Mouse (Mus musculus) kidney, embryonic 15.5 days (tissue): Measurements from ENCODE around the gene Chst8. TPM values are rescaled to one million over a fixed set of nuclear protein-coding genes. Genes with fewer than 3 reads are reported as not detected.
A peak's percentile ranks its signal among the peaks of the same experiment; 100 is the strongest.

Experiments
- ATAC-seq: fragments of 200-750 bp; cut with Nextera tagmentation; replicated peaks from 2 replicates; pipeline ENCODE4 v1.8.0; 2017; ENCODE audit warnings: moderate TSS enrichment; ENCODE audit not compliant: low FRiP score
- H3K27ac ChIP-seq: fragments of 300-500 bp; sonication (generic); 2 replicates; pipeline ENCODE4 v1.5.1; 2015; ENCODE audit warnings: mild to moderate bottlenecking, inconsistent platforms
- H3K27me3 ChIP-seq: fragments of 300-500 bp; sonication (generic); 2 replicates; pipeline ENCODE4 v1.6.1; 2015; ENCODE audit warnings: inconsistent platforms
- H3K36me3 ChIP-seq: fragments of 300-500 bp; sonication (generic); 2 replicates; pipeline ENCODE4 v1.6.1; 2015; ENCODE audit warnings: inconsistent platforms
- H3K4me1 ChIP-seq: fragments of 300-500 bp; sonication (generic); 2 replicates; pipeline ENCODE4 v1.6.1; 2015; ENCODE audit warnings: inconsistent platforms
- H3K4me2 ChIP-seq: fragments of 300-500 bp; sonication (generic); 2 replicates; pipeline ENCODE4 v1.6.1; 2015; ENCODE audit warnings: moderate library complexity, mild to moderate bottlenecking, inconsistent platforms
- H3K4me3 ChIP-seq: fragments of 300-500 bp; sonication (generic); replicated peaks from 2 replicates; pipeline ENCODE4 v1.5.1; 2015; ENCODE audit warnings: mild to moderate bottlenecking, inconsistent platforms
- H3K9ac ChIP-seq: fragments of 300-500 bp; sonication (generic); 2 replicates; pipeline ENCODE4 v1.6.1; 2015; ENCODE audit warnings: mild to moderate bottlenecking, inconsistent platforms
- H3K9me3 ChIP-seq: fragments of 300-500 bp; sonication (generic); replicated peaks from 2 replicates; pipeline ENCODE4 v1.6.1; 2016; ENCODE audit warnings: inconsistent platforms
- WGBS: fragments of 180-500 bp; shearing (Covaris S2); methylation state at CpG from one replicate; pipeline ENCODE4 v1.1.7; 2015; ENCODE audit warnings: mixed read lengths; 5-methylcytosine and 5-hydroxymethylcytosine counted together
- polyA plus RNA-seq: library from polyadenylated mRNA; unstranded; fragments of >200 nt; fragmentation: Nextera tagmentation; extraction: Ambion mirVana; gene quantifications from 2 replicates; pipeline ENCODE4 v1.2.1, GENCODE M21; 2015

Gene Chst8
- polyA plus RNA-seq, 1 experiment from 2014 or later, result 13.0 TPM

DNA sequence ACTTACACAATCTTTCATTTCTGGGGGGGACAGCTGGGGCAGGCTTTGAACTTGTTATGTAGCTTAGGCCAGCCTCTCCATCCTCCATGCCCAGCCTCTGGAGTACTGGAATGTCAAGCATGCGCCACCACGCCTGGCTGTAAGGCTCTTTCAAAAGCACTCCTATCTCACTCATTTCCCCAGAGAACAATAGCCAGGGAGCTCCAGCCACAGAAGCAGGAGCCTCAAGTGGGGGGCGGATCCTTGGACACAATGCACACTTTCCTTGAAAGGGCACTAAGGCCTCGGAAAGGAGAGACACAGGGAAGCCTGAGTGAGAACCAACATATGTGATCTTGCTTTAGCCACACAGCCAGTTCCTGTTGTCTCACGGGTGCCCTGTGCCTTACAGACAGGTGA is 90.9 kb downstream of the Chst8 start:
- no peaks in the 10 kb centered on the region for H3K36me3 ChIP-seq
- no peaks in the 10 kb centered on the region; the same call in 1 of the 2 replicates for H3K9me3 ChIP-seq
- no peak overlapping the region for H3K4me3 ChIP-seq
- peaks cover 5% of the 10 kb centered on the region; the same call in 1 of the 2 replicates for H3K27me3 ChIP-seq
- WGBS, result 12% methylated on average over 5 of the region's 5 CpGs
- H3K27ac ChIP-seq, result peak overlapping the region; percentile 19; the same call in 1 of the 2 replicates
- H3K4me1 ChIP-seq, result peaks cover 33% of the 10 kb centered on the region
- 0 out of 2 replicates have a peak, but pooled peaks have one; percentile 26 for ATAC-seq
- no peak overlapping the region for H3K4me2 ChIP-seq
- H3K9ac ChIP-seq, result no peak overlapping the region

DNA sequence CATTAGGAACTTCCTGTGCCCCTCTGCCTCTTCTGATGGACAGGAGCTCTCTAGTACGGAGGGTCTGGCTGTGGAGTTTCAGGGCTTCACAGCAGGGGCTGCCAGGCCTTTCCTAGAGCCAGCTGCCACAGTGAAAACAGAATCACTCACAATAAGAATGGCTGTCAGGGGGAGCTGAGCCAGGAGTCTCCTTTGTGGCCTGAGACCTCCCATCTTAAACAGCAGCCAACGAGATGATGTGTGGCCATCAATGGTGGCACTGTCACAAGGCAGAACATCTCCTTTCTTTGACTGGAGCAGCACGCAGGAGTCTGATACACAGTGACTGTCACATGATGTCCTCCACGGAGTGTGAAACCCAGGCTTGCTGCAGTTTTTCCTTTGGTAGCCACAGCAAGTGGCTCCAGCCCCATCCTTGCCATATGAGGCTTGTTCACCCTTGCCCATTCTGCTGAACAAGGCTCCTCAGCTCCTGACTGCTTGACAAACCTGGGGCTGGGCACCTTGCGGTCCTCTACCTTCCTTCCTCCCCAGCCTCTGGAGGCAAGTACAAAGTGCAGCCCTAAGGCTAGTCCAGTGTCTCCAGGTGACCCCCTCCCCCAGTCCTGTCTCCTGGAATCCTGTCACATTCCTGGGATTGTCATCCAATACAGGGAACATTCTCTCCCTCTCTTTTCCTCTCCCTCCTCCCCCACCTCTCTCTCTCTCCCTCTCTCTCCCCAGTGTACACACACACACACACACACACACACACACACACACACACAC is 91.4 kb downstream of the Chst8 start:
- H3K27me3 ChIP-seq, result peaks cover 6% of the 10 kb centered on the region; the same call in 1 of the 2 replicates
- H3K9me3 ChIP-seq, result no peaks in the 10 kb centered on the region
- peaks cover 34% of the 10 kb centered on the region for H3K4me1 ChIP-seq
- H3K27ac ChIP-seq, result peak overlapping the region; percentile 4; the same call in 1 of the 2 replicates
- no peaks in the 10 kb centered on the region for H3K36me3 ChIP-seq
- no peak overlapping the region for H3K4me2 ChIP-seq
- 64% methylated on average over 5 of the region's 5 CpGs for WGBS
- no peak for ATAC-seq
- H3K4me3 ChIP-seq, result no peak overlapping the region
- no peak overlapping the region for H3K9ac ChIP-seq

GRCm38 (mm10) chr7:34719599-34719998 is 92.9 kb downstream of the Chst8 start:
- Histone ChIP-seq H3K27me3 (peaks cover 6% of the 10 kb centered on the region; the same call in 1 of the 2 replicates), H3K4me2 (no peak overlapping the region), H3K4me3 (no peak overlapping the region), H3K9me3 (no peaks in the 10 kb centered on the region), H3K4me1 (peaks cover 47% of the 10 kb centered on the region), H3K36me3 (no peaks in the 10 kb centered on the region), H3K27ac (no peak overlapping the region), H3K9ac (no peak overlapping the region)
- WGBS, result 37% methylated on average over 5 of the region's 5 CpGs
- ATAC-seq, result no peak

GRCm38 (mm10) chr7:34718651-34719050 is 93.9 kb downstream of the Chst8 start:
- ATAC-seq, result no peak
- H3K27me3 ChIP-seq, result peaks cover 6% of the 10 kb centered on the region; the same call in 1 of the 2 replicates
- H3K9me3 ChIP-seq, result no peaks in the 10 kb centered on the region
- H3K4me3 ChIP-seq, result no peak overlapping the region
- H3K4me1 ChIP-seq, result peaks cover 49% of the 10 kb centered on the region
- H3K9ac ChIP-seq, result no peak overlapping the region
- WGBS, result 79% methylated on average over 9 of the region's 9 CpGs
- no peak overlapping the region for H3K27ac ChIP-seq
- H3K4me2 ChIP-seq, result no peak overlapping the region
- no peaks in the 10 kb centered on the region for H3K36me3 ChIP-seq

GRCm38 (mm10) chr7:34717161-34717810 is 95.2 kb downstream of the Chst8 start:
- no peak overlapping the region for H3K27ac ChIP-seq
- no peak overlapping the region for H3K4me3 ChIP-seq
- 0 out of 2 replicates have a peak overlapping the region, but pooled peaks have one; percentile 4 for H3K4me2 ChIP-seq
- peaks cover 6% of the 10 kb centered on the region; the same call in 1 of the 2 replicates for H3K27me3 ChIP-seq
- WGBS, result 14% methylated on average over 11 of the region's 11 CpGs
- H3K9me3 ChIP-seq, result no peaks in the 10 kb centered on the region
- no peaks in the 10 kb centered on the region for H3K36me3 ChIP-seq
- H3K9ac ChIP-seq, result no peak overlapping the region
- ATAC-seq, result no peak
- H3K4me1 ChIP-seq, result peaks cover 41% of the 10 kb centered on the region

- Histone ChIP-seq H3K9me3 (no peaks in the 10 kb centered on the region), H3K4me2 (no peak overlapping the region), H3K36me3 (no peaks in the 10 kb centered on the region), H3K9ac (no peak overlapping the region), H3K27ac (peak overlapping the region; percentile 81), H3K4me1 (peaks cover 26% of the 10 kb centered on the region), H3K4me3 (no peak overlapping the region), H3K27me3 (peaks cover 6% of the 10 kb centered on the region; the same call in 1 of the 2 replicates)
- ATAC-seq, result peak; percentile 82
- 39% methylated on average over 11 of the region's 11 CpGs for WGBS
Observed at GRCm38 (mm10) chr7:34714848-34715460, 97.6 kb downstream of the Chst8 start.

DNA sequence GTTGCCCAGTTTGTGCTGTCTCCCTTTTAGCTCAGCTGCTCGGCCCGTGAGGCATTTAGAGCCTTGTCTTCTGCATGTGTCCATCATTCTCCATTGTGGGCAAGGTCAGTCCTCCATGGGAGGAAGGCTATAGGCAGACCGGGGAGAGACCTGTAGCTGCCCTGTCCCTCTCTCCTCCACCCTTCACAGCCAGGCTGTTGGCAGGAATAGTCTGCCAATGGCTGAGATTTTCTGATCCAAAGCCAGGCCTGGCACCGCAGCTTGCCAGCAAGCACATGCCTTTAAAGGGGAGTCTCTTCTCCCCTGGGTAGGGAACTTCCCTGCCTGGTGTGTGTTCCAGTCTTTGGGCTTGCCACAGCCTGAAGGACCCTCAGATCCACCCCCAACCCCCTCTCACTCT is 103.4 kb downstream of the Chst8 start:
- Histone ChIP-seq H3K4me1 (peaks cover 13% of the 10 kb centered on the region), H3K9ac (no peak overlapping the region), H3K27ac (no peak overlapping the region), H3K9me3 (no peaks in the 10 kb centered on the region; the same call in 1 of the 2 replicates), H3K36me3 (no peaks in the 10 kb centered on the region), H3K4me2 (no peak overlapping the region), H3K4me3 (no peak overlapping the region), H3K27me3 (no peaks in the 10 kb centered on the region)
- no peak for ATAC-seq
- WGBS, result 87% methylated on average over 4 of the region's 4 CpGs

- no peak for ATAC-seq
- 26% methylated on average over 4 of the region's 4 CpGs for WGBS
- H3K4me3 ChIP-seq, result no peak overlapping the region
Observed at GRCm38 (mm10) chr7:34704401-34704800, 108.1 kb downstream of the Chst8 start.

GRCm38 (mm10) chr7:34703437-34703836 is 109.1 kb downstream of the Chst8 start:
- ATAC-seq, result no peak
- peaks cover 5% of the 10 kb centered on the region; the same call in 1 of the 2 replicates for H3K27me3 ChIP-seq
- WGBS, result 53% methylated on average over 4 of the region's 4 CpGs

More at GRCm38 (mm10) chr7:34704401-34704800, 108.1 kb downstream of the Chst8 start:
- peaks cover 5% of the 10 kb centered on the region; the same call in 1 of the 2 replicates for H3K27me3 ChIP-seq
- no peak overlapping the region for H3K4me2 ChIP-seq
- H3K27ac ChIP-seq, result no peak overlapping the region
- no peaks in the 10 kb centered on the region; the same call in 1 of the 2 replicates for H3K9me3 ChIP-seq
- H3K4me1 ChIP-seq, result peaks cover 14% of the 10 kb centered on the region
- no peaks in the 10 kb centered on the region for H3K36me3 ChIP-seq
- H3K9ac ChIP-seq, result no peak overlapping the region

DNA sequence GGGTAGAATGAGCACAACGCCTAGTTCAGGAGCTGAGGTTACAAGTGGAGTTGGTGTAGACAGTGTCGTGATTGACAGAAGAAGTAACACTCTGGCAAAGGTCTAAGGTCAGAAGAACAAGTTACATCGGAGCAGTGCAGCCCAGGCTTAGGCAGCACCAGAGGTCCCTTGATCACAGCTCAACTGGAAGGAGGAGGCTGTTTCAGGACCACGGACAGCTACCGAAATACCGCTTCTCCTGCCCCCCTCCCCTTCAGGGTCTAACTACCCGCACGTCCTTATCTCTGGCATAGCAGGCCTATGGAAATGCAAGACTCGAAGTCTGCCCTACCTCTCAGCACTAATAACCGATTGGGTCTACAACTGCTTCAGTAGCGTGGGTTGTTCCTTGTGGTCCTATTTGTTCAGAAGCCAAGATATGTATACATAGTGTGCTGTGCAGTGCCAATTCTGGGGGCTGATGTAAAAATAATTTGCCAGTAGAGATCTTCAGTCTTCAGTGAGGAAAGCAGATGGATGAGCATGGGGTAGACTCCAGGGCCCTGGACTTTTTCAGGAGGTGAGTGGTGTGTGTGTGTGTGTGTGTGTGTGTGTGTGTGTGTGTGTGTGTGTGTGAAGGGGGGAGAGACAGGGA is 109.7 kb downstream of the Chst8 start:
- H3K36me3 ChIP-seq, result no peaks in the 10 kb centered on the region
- peaks cover 25% of the 10 kb centered on the region for H3K4me1 ChIP-seq
- ATAC-seq, result peak; percentile 27; the same call in 1 of the 2 replicates
- H3K9me3 ChIP-seq, result no peaks in the 10 kb centered on the region
- H3K27me3 ChIP-seq, result peaks cover 5% of the 10 kb centered on the region; the same call in 1 of the 2 replicates
- H3K4me3 ChIP-seq, result no peak overlapping the region
- H3K4me2 ChIP-seq, result no peak overlapping the region
- 16% methylated on average over 11 of the region's 11 CpGs for WGBS
- H3K9ac ChIP-seq, result no peak overlapping the region
- H3K27ac ChIP-seq, result no peak overlapping the region

More at GRCm38 (mm10) chr7:34703437-34703836, 109.1 kb downstream of the Chst8 start:
- Histone ChIP-seq H3K9me3 (no peaks in the 10 kb centered on the region; the same call in 1 of the 2 replicates), H3K4me3 (no peak overlapping the region), H3K36me3 (no peaks in the 10 kb centered on the region), H3K9ac (no peak overlapping the region), H3K4me1 (peaks cover 19% of the 10 kb centered on the region), H3K27ac (no peak overlapping the region), H3K4me2 (no peak overlapping the region)

DNA sequence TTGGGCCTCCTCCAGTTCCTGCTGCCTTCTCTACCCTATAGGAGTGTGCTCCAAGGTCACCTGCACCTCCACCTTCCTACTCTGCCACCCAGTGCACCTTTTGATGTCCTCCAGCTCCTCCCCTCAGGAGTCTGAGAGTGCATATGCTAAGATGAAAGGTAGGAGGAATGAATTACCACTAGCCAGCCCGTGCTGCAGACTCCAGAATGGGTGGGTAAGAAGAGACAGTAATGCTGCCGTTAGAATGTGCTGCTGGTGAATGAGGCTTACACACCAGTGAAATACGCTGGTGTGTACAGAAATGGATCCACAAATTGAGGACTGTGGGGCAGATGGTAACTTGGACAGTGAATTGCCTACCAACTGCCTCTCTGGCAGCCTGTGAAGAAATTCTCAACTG is 112.6 kb downstream of the Chst8 start:
- Histone ChIP-seq H3K9me3 (no peaks in the 10 kb centered on the region), H3K9ac (no peak overlapping the region), H3K27ac (no peak overlapping the region), H3K36me3 (no peaks in the 10 kb centered on the region), H3K4me2 (no peak overlapping the region), H3K4me3 (no peak overlapping the region), H3K27me3 (peaks cover 5% of the 10 kb centered on the region; the same call in 1 of the 2 replicates), H3K4me1 (peaks cover 23% of the 10 kb centered on the region)
- no peak for ATAC-seq
- 64% methylated on average over 3 of the region's 3 CpGs for WGBS
